Mouse (Mus musculus) layer of hippocampus, postnatal 14 days (tissue): Measurements from ENCODE around the gene Bpifa6. TPM values are rescaled to one million over a fixed set of nuclear protein-coding genes. Genes with fewer than 3 reads are reported as not detected.
"Not testable (repeated sequence)": the region's sequence is repeated elsewhere in the genome, so short reads cannot be mapped to it uniquely, and the experiment has no call there.

Experiments
- DNase-seq, 2 experiments: peaks; one replicate each; pipeline ENCODE4 v3.0.0; 2021 to 2022; ENCODE audit warnings: low spot score in 2 of 2, mixed read lengths in 1 of 2
- total RNA-seq, 2 experiments: library from RNA; stranded (reverse); gene quantifications; 2 replicates each; pipeline ENCODE4 v1.2.3; 2021

Gene Bpifa6
- total RNA-seq, 2 experiments from 2014 or later: not detected

- not testable (repeated sequence) for DNase-seq
These were observed 49.9 kb downstream of the Bpifa6 start for GRCm38 (mm10) chr2:154024676-154025075.

GRCm38 (mm10) chr2:154038932-154039331 is 64.2 kb downstream of the Bpifa6 start:
- peak in 1 of 2 experiments; percentile 4 for DNase-seq

GRCm38 (mm10) chr2:154044743-154045142 is 70.0 kb downstream of the Bpifa6 start:
- no peak for DNase-seq

Other genes starting within 250 kb of the Bpifa6 start
- gene Mapre1, start 233.7 kb upstream of the Bpifa6 start, total RNA-seq: 100 to 1,000 TPM; 137 to 140 TPM
- under 1 TPM; 0.14 to 0.41 TPM for gene Efcab8, start 195.0 kb upstream of the Bpifa6 start, total RNA-seq
- gene Sun5, start 103.9 kb upstream of the Bpifa6 start, total RNA-seq: not detected
- not detected for gene Bpifb2, start 99.9 kb upstream of the Bpifa6 start, total RNA-seq
- not detected for gene Bpifb6, start 74.6 kb upstream of the Bpifa6 start, total RNA-seq
- gene Bpifb3, start 56.7 kb upstream of the Bpifa6 start, total RNA-seq: not detected
- not detected for gene Bpifb4, start 36.7 kb upstream of the Bpifa6 start, total RNA-seq
- gene Bpifa2, start 33.3 kb downstream of the Bpifa6 start, total RNA-seq: not detected
- gene Bpifa3, start 155.4 kb downstream of the Bpifa6 start, total RNA-seq: not detected
- gene Bpifa1, start 167.9 kb downstream of the Bpifa6 start, total RNA-seq: not detected
- gene Bpifa5, start 187.7 kb downstream of the Bpifa6 start, total RNA-seq: not detected
- under 1 TPM; 0.48 to 0.71 TPM for gene Bpifb1, start 215.9 kb downstream of the Bpifa6 start, total RNA-seq
- gene Bpifb5, start 248.8 kb downstream of the Bpifa6 start, total RNA-seq: not detected